Mouse (Mus musculus) 416B (cell line): ENCODE results near the gene Agpat2.

ENCODE experiments used
- DNase-seq: peaks from one replicate; pipeline ENCODE4 v3.0.0; 2011; ENCODE audit warnings: low read depth

The Agpat2 gene

GRCm38 (mm10) chr2:26603720-26604671 lies at the start of gene Agpat2:
TSS of gene Agpat2 (minus strand) at chr2:26604417.
- DNase-seq = peak; percentile 88

- peak; percentile 92 for DNase-seq
These were observed 42.6 kb upstream of the Agpat2 start for GRCm38 (mm10) chr2:26646643-26647293.

- DNase-seq = peak; percentile 66
These were observed 39.7 kb upstream of the Agpat2 start for GRCm38 (mm10) chr2:26643942-26644341.

GRCm38 (mm10) chr2:26641006-26641647 lies 36.9 kb upstream of the Agpat2 start:
- peak; percentile 14 for DNase-seq

GRCm38 (mm10) chr2:26639838-26640830 lies 35.9 kb upstream of the Agpat2 start:
- peak; percentile 95 for DNase-seq

GRCm38 (mm10) chr2:26639083-26639482 lies 34.9 kb upstream of the Agpat2 start:
- DNase-seq = peak; percentile 80

GRCm38 (mm10) chr2:26638572-26638971 lies 34.4 kb upstream of the Agpat2 start:
- DNase-seq = peak; percentile 37

- peak; percentile 25 for DNase-seq
These were observed 33.8 kb upstream of the Agpat2 start for GRCm38 (mm10) chr2:26638039-26638438.

GRCm38 (mm10) chr2:26637316-26637932 lies 33.2 kb upstream of the Agpat2 start:
- DNase-seq = no peak

- DNase-seq = peak; percentile 19
These were observed 32.1 kb upstream of the Agpat2 start for GRCm38 (mm10) chr2:26636325-26636635.

GRCm38 (mm10) chr2:26635489-26636324 lies 31.5 kb upstream of the Agpat2 start:
- DNase-seq = peak; percentile 50

GRCm38 (mm10) chr2:26634629-26635488 lies 30.6 kb upstream of the Agpat2 start:
- DNase-seq = peak; percentile 88

GRCm38 (mm10) chr2:26633953-26634530 lies 29.8 kb upstream of the Agpat2 start:
- DNase-seq = no peak

- DNase-seq = no peak
These were observed 28.6 kb upstream of the Agpat2 start for GRCm38 (mm10) chr2:26632541-26633395.

GRCm38 (mm10) chr2:26628792-26629437 lies 24.7 kb upstream of the Agpat2 start:
- no peak for DNase-seq

GRCm38 (mm10) chr2:26627921-26628739 lies 23.9 kb upstream of the Agpat2 start, which contains the start of gene Fam69b:
TSS of gene Fam69b (plus strand) at chr2:26628457.
- no peak for DNase-seq
